Comparison of ENCODE assay signal across 8 mouse cellular contexts in the genomic region with DNA sequence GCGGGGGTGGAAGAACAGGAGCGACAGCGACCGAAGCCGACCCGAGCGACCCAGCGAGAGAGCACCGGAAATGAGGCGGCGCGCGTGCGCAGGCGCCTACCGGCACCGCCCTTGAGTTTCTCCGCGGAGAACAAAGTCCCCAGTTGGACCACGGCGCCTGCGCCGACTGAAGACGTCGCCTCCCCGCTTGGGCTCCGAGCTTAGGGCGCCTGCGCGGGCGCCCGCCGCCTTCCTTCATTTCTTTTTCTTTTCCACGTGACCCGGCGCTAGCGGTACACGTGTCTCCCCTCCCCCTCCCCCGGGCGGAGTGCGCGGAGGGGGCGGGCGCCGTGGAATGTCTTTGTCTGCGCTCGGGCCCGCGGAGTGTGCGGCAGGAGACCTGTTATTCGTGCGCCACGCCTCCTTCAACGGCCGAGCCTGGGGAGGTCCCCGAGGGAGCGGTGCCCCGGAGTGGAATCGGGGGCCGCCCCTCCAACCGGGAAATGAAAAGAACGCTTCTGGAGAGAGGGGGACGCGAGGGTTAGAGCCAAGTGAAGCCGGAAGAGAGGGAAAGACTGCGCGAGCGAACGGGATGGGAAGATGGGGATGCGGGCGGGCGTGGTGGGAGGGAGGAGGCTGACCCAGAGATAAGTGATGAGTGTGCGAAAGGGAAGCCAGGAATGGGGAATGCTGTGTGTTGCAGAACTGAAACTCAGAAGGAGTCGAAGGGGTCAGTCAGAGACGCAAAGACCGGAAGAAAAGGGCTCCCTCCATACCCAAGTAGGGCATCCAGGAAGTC. TPM values are rescaled to one million over a fixed set of nuclear protein-coding genes. Genes with fewer than 3 reads are reported as not detected.
DNase-seq lines count a peak whose midpoint lies in the region; ATAC-seq lines count a peak whose summit lies in the region.

Gene Khdrbs1, minus strand, starts transcription at position 72 of the 778 bp plus-strand sequence.

- H3K9me3 ChIP-seq in heart, embryonic 14.5 days (ENCODE audit: control insufficient read depth, low read length): no peaks in the 10 kb centered on the region
- H3K9me3 ChIP-seq in liver, embryonic 13.5 days (replicated peaks): no peaks in the 10 kb centered on the region
- H3K9me3 ChIP-seq in stomach, embryonic 16.5 days (replicated peaks; ENCODE audit: control insufficient read depth, low read length): no peaks in the 10 kb centered on the region

- H3K4me2 ChIP-seq in heart, embryonic 14.5 days (ENCODE audit: low read length): peak within 1 kb of the TSS; percentile 75
- H3K4me2 ChIP-seq in liver, embryonic 13.5 days: peak within 1 kb of the TSS; percentile 91
- H3K4me2 ChIP-seq in stomach, embryonic 16.5 days (ENCODE audit: low read depth, low read length): peak within 1 kb of the TSS; percentile 75

- peak; percentile 83 for ATAC-seq in CD4-positive, CD25-positive, alpha-beta regulatory T cell, adult 4 months
- peak; percentile 93 for ATAC-seq in heart, embryonic 14.5 days (ENCODE audit: insufficient number of reproducible peaks, insufficient read depth, low FRiP score, low read depth)
- peak; percentile 93 for ATAC-seq in liver, embryonic 13.5 days (ENCODE audit: low read depth)
- ATAC-seq in stomach, embryonic 16.5 days (ENCODE audit: insufficient read depth, low FRiP score): peak; percentile 94

- H3K36me3 ChIP-seq in heart, embryonic 14.5 days (ENCODE audit: control insufficient read depth, insufficient read depth, low read length): no peaks in the 10 kb centered on the region
- peaks cover 3% of the 10 kb centered on the region; the same call in 1 of the 2 replicates for H3K36me3 ChIP-seq in liver, embryonic 13.5 days
- no peaks in the 10 kb centered on the region for H3K36me3 ChIP-seq in stomach, embryonic 16.5 days (ENCODE audit: control insufficient read depth, insufficient read depth, low read length)

- H3K27me3 ChIP-seq in heart, embryonic 14.5 days (ENCODE audit: control insufficient read depth, insufficient read depth, low read length): no peaks in the 10 kb centered on the region
- H3K27me3 ChIP-seq in liver, embryonic 13.5 days: no peaks in the 10 kb centered on the region
- H3K27me3 ChIP-seq in stomach, embryonic 16.5 days (ENCODE audit: control insufficient read depth, insufficient read depth, low read length): no peaks in the 10 kb centered on the region

- DNase-seq in c-Kit-negative CD71-positive TER-119-positive erythroid progenitor cells, embryonic 14.5 days (ENCODE audit: low read depth, low spot score): peak; percentile 92
- peak; percentile 92 for DNase-seq in fibroblast of lung, adult 2 months (ENCODE audit: low read depth)
- peak; percentile 99 for DNase-seq in kidney, postnatal 14 days
- peak; percentile 93 for DNase-seq in liver, embryonic 13.5 days
- peak; percentile 99 for DNase-seq in neural tube, embryonic 10.5 days (ENCODE audit: extremely low spot score, low spot score)

- peak within 1 kb of the TSS; percentile 100 for H3K9ac ChIP-seq in heart, embryonic 14.5 days (ENCODE audit: low read length)
- H3K9ac ChIP-seq in liver, embryonic 13.5 days: peak within 1 kb of the TSS; percentile 99
- peak within 1 kb of the TSS; percentile 96 for H3K9ac ChIP-seq in stomach, embryonic 16.5 days (ENCODE audit: low read length)

- peak within 1 kb of the TSS; percentile 98 for H3K27ac ChIP-seq in heart, embryonic 14.5 days (replicated peaks in 1 of 2; ENCODE audit: control insufficient read depth in 1 of 2, insufficient read depth in 1 of 2, low read depth in 2 of 2, low read length in 2 of 2)
- H3K27ac ChIP-seq in liver, embryonic 13.5 days: peak within 1 kb of the TSS; percentile 94
- peak within 1 kb of the TSS; percentile 99 for H3K27ac ChIP-seq in stomach, embryonic 16.5 days (ENCODE audit: low read length)

- under 1% methylated on average over 69 of the region's 76 CpGs for WGBS in heart, embryonic 14.5 days
- under 1% methylated on average over 75 of the region's 76 CpGs for WGBS in liver, embryonic 13.5 days (ENCODE audit: insufficient replicate concordance)
- WGBS in stomach, embryonic 16.5 days: under 1% methylated on average over 76 of the region's 76 CpGs

- peak within 1 kb of the TSS; percentile 74 to 100 for H3K4me3 ChIP-seq in heart, embryonic 14.5 days (ENCODE audit: control insufficient read depth in 1 of 2, insufficient read depth in 1 of 2, low read depth in 1 of 2, low read length in 2 of 2)
- peak within 1 kb of the TSS; percentile 100 for H3K4me3 ChIP-seq in liver, embryonic 13.5 days (replicated peaks)
- H3K4me3 ChIP-seq in stomach, embryonic 16.5 days (replicated peaks; ENCODE audit: low read length): peak within 1 kb of the TSS; percentile 88

- H3K4me1 ChIP-seq in heart, embryonic 14.5 days (ENCODE audit: control insufficient read depth in 2 of 2, insufficient read depth in 2 of 2, low read length in 2 of 2): peaks cover 7 to 30% of the 10 kb centered on the region in 2 experiments; a peak in 3 of 4 replicates
- peaks cover 39% of the 10 kb centered on the region for H3K4me1 ChIP-seq in liver, embryonic 13.5 days (replicated peaks)
- peaks cover 20% of the 10 kb centered on the region for H3K4me1 ChIP-seq in stomach, embryonic 16.5 days (ENCODE audit: control insufficient read depth, insufficient read depth, low read length)

RNA-seq across cellular contexts. Expression of gene Khdrbs1, which starts in this region (rescaled TPM):
- 10 to 100 TPM; 24.8 to 39.1 TPM for polyA plus RNA-seq in CD4-positive, CD25-positive, alpha-beta regulatory T cell, adult 4 months (2017; shearing (Covaris generic))
- polyA plus RNA-seq in heart, embryonic 14.5 days (2014; fragmentation: Nextera tagmentation; extraction: Ambion mirVana): 69.6 and 74.0 TPM in 2 replicates
- polyA plus RNA-seq in liver, embryonic 13.5 days (2015; fragmentation: Nextera tagmentation; extraction: Ambion mirVana): 37.6 and 41.5 TPM in 2 replicates
- 52.8 and 54.5 TPM in 2 replicates for polyA plus RNA-seq in stomach, embryonic 16.5 days (2015; fragmentation: Nextera tagmentation; extraction: Ambion mirVana)

Comparison
In these comparisons a context has a peak if more than half of its experiments do, and no peak if none do; other contexts are left out.
1. Peak in every context shown above with its lines: DNase-seq, ATAC-seq, H3K4me3 ChIP-seq and H3K27ac ChIP-seq.